Mouse (Mus musculus) forebrain, embryonic 16.5 days (tissue): ENCODE data around the gene U2surp. TPM values are rescaled to one million over a fixed set of nuclear protein-coding genes. Genes with fewer than 3 reads are reported as not detected.

ENCODE experiments used
- ATAC-seq: fragments of 200-750 bp; cut with Nextera tagmentation; 2 replicates; pipeline ENCODE4 v1.8.0; 2017; ENCODE audit warnings: mild to moderate bottlenecking, moderate library complexity
- H3K27ac ChIP-seq: fragments of 300-500 bp; sonication (generic); 2 replicates; pipeline ENCODE4 v1.5.1; 2014; ENCODE audit warnings: low read length, control low read depth
- H3K27me3 ChIP-seq: fragments of 300-500 bp; sonication (generic); replicated peaks from 2 replicates; pipeline ENCODE4 v1.6.1; 2014; ENCODE audit warnings: low read length; ENCODE audit not compliant: control insufficient read depth, insufficient read depth
- H3K36me3 ChIP-seq: fragments of 300-500 bp; sonication (generic); 2 replicates; pipeline ENCODE4 v1.6.1; 2014; ENCODE audit not compliant: control insufficient read depth, insufficient read depth
- H3K4me1 ChIP-seq: fragments of 300-500 bp; sonication (generic); replicated peaks from 2 replicates; pipeline ENCODE4 v1.6.1; 2014; ENCODE audit warnings: low read length; ENCODE audit not compliant: control insufficient read depth, insufficient read depth
- H3K4me2 ChIP-seq: fragments of 300-500 bp; sonication (generic); 2 replicates; pipeline ENCODE4 v1.6.1; 2014; ENCODE audit warnings: mild to moderate bottlenecking, low read length, control low read depth
- H3K4me3 ChIP-seq: fragments of 300-500 bp; sonication (generic); replicated peaks from 2 replicates; pipeline ENCODE4 v1.5.1; 2014; ENCODE audit warnings: mild to moderate bottlenecking, low read length, control low read depth
- H3K9ac ChIP-seq: fragments of 300-500 bp; sonication (generic); replicated peaks from 2 replicates; pipeline ENCODE4 v1.6.1; 2014; ENCODE audit warnings: low read depth, low read length, control low read depth
- H3K9me3 ChIP-seq: fragments of 300-500 bp; sonication (generic); 2 replicates; pipeline ENCODE4 v1.6.1; 2016; ENCODE audit warnings: low read length; ENCODE audit not compliant: control insufficient read depth
- WGBS: fragments of 180-500 bp; shearing (Covaris S2); extraction: QIAGEN DNeasy Blood & Tissue Kit; methylation state at CpG from one replicate; pipeline ENCODE4 v1.1.7; 2014; 5-methylcytosine and 5-hydroxymethylcytosine counted together
- polyA plus RNA-seq: library from polyadenylated mRNA; unstranded; fragments of >200 nt; fragmentation: Nextera tagmentation; extraction: Ambion mirVana; gene quantifications from 2 replicates; pipeline ENCODE4 v1.2.1, GENCODE M21; 2015

The U2surp gene
- 132 and 152 TPM in 2 replicates for polyA plus RNA-seq

DNA sequence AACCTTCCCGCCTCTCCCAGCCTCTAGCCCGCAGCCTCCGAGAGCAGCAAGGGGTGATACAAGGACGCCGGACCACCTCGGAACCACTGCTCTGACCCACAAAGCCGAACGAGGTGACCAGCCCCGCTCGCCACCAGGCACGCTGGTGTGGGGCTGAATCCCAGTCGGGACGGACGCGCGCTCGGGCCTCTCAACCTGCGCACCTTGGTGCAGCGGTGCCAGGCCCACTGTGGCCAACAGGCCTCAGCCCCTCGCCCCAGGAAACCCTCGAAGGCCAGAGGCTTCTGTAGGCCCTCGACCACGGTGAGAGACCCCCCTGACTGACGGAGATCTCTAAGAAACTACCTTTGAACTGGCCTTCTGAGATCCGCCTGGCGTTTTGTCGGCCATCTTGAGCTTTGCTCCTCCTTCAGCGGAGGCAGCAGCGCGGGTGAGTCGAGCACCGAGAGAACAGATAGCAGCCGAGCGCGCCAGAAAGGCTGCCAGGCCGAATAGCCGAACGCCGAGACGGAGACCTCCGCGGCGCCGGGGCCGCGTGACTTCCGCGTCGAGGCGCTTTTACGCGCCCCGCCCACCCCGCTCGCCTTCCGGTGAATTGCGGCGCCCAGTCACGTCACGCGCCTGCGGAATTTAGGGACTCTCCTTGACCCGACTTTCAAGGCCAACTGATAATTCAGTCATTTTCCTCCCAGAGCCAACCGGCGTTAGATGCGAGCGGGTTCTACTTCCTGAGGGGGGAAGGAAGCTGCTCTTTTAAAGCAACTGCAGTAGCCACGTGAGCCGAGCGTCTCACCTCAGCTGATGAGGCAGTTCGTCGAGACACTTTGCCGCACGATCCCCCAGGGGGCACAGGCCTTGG lies at the start of gene U2surp:
U2surp (minus strand) TSS at position 525 of the 859 bp plus-strand sequence.
- H3K27me3 ChIP-seq: no peaks in the 10 kb centered on the region
- no peaks in the 10 kb centered on the region for H3K9me3 ChIP-seq
- no peaks in the 10 kb centered on the region for H3K36me3 ChIP-seq

DNA sequence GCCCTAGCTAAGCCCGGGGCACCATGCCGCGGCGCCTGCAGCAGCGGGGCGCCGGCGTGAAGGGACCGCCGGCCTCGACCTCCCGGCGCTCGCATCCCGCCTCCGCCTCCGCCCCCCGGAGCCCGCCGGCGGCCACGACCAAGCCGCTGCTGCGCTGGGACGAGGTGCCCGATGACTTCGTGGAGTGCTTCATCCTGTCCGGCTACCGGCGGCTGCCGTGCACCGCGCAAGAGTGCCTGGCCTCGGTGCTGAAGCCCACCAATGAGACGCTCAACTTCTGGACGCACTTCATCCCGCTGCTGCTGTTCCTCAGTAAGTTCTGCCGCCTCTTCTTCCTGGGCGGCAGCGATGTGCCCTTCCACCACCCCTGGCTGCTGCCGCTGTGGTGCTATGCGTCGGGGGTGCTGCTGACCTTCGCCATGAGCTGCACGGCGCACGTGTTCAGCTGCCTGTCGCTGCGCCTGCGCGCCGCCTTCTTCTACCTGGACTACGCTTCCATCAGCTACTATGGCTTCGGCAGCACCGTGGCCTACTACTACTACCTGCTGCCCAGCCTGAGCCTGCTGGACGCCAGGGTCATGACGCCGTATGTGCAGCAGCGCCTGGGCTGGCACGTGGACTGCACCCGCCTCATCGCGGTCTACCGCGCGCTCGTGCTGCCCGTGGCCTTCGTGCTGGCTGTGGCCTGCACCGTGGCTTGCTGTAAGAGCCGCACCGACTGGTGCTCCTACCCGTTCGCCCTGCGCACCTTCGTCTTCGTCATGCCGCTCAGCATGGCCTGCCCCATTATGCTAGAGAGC lies 48.3 kb upstream of the U2surp start:
- 13% methylated on average over 77 of the region's 78 CpGs for WGBS
- H3K9me3 ChIP-seq: no peaks in the 10 kb centered on the region
- peak; percentile 70 for ATAC-seq
- peak overlapping the region; percentile 84 for H3K9ac ChIP-seq
- peaks cover 16% of the 10 kb centered on the region for H3K4me1 ChIP-seq
- peak overlapping the region; percentile 89 for H3K4me2 ChIP-seq
- H3K36me3 ChIP-seq: no peaks in the 10 kb centered on the region
- peaks cover 25% of the 10 kb centered on the region for H3K27me3 ChIP-seq
- no peak overlapping the region for H3K27ac ChIP-seq
- H3K4me3 ChIP-seq: peak overlapping the region; percentile 69

More for the DNA sequence above, at the start of gene U2surp:
- peak within 1 kb of the TSS; percentile 86 for H3K27ac ChIP-seq
- H3K9ac ChIP-seq: peak within 1 kb of the TSS; percentile 94
- WGBS: under 1% methylated on average over 74 of the region's 74 CpGs
- peak within 1 kb of the TSS; percentile 99 for H3K4me3 ChIP-seq
- H3K4me2 ChIP-seq: peak within 1 kb of the TSS; percentile 100
- ATAC-seq: peak; percentile 97
- H3K4me1 ChIP-seq: peaks cover 16% of the 10 kb centered on the region

GRCm38 (mm10) chr9:95559059-95559935 lies 47.5 kb upstream of the U2surp start, which contains the start of gene Paqr9:
Gene Paqr9 (plus strand): TSS chr9:95559657.
- WGBS: under 1% methylated on average over 39 of the region's 118 CpGs

GRCm38 (mm10) chr9:95558726-95559058 lies 46.9 kb upstream of the U2surp start:
- 5% methylated on average over 11 of the region's 11 CpGs for WGBS
- Histone ChIP-seq H3K27ac (no peak overlapping the region), H3K27me3 (peaks cover 25% of the 10 kb centered on the region)

More at GRCm38 (mm10) chr9:95559059-95559935, 47.5 kb upstream of the U2surp start, which contains the start of gene Paqr9:
- Histone ChIP-seq H3K4me1 (peaks cover 16% of the 10 kb centered on the region), H3K4me3 (peak within 1 kb of the TSS; percentile 69), H3K4me2 (peak within 1 kb of the TSS; percentile 89), H3K27me3 (peaks cover 25% of the 10 kb centered on the region), H3K9me3 (no peaks in the 10 kb centered on the region), H3K27ac (no peak within 1 kb of the TSS), H3K9ac (peak within 1 kb of the TSS; percentile 84), H3K36me3 (no peaks in the 10 kb centered on the region)
- peak; percentile 76 for ATAC-seq

GRCm38 (mm10) chr9:95557722-95558121 lies 45.9 kb upstream of the U2surp start:
- ATAC-seq: no peak

More at GRCm38 (mm10) chr9:95558726-95559058, 46.9 kb upstream of the U2surp start:
- H3K4me3 ChIP-seq: peak overlapping the region; percentile 69
- H3K36me3 ChIP-seq: no peaks in the 10 kb centered on the region
- peaks cover 16% of the 10 kb centered on the region for H3K4me1 ChIP-seq
- H3K9ac ChIP-seq: peak overlapping the region; percentile 84
- peak overlapping the region; percentile 89 for H3K4me2 ChIP-seq
- no peaks in the 10 kb centered on the region for H3K9me3 ChIP-seq
- no peak for ATAC-seq

GRCm38 (mm10) chr9:95556067-95556512 lies 44.3 kb upstream of the U2surp start:
- Histone ChIP-seq H3K36me3 (no peaks in the 10 kb centered on the region), H3K4me1 (peaks cover 16% of the 10 kb centered on the region), H3K4me3 (no peak overlapping the region), H3K9me3 (no peaks in the 10 kb centered on the region), H3K4me2 (no peak overlapping the region), H3K27me3 (peaks cover 22% of the 10 kb centered on the region), H3K27ac (no peak overlapping the region), H3K9ac (no peak overlapping the region)
- no peak for ATAC-seq
- 96% methylated on average over 4 of the region's 4 CpGs for WGBS

More at GRCm38 (mm10) chr9:95557722-95558121, 45.9 kb upstream of the U2surp start:
- no peak overlapping the region for H3K27ac ChIP-seq
- peaks cover 16% of the 10 kb centered on the region for H3K4me1 ChIP-seq
- no peak overlapping the region for H3K9ac ChIP-seq
- H3K9me3 ChIP-seq: no peaks in the 10 kb centered on the region
- 67% methylated on average over 6 of the region's 6 CpGs for WGBS
- no peaks in the 10 kb centered on the region for H3K36me3 ChIP-seq
- H3K27me3 ChIP-seq: peaks cover 25% of the 10 kb centered on the region
- no peak overlapping the region for H3K4me3 ChIP-seq
- H3K4me2 ChIP-seq: no peak overlapping the region

DNA sequence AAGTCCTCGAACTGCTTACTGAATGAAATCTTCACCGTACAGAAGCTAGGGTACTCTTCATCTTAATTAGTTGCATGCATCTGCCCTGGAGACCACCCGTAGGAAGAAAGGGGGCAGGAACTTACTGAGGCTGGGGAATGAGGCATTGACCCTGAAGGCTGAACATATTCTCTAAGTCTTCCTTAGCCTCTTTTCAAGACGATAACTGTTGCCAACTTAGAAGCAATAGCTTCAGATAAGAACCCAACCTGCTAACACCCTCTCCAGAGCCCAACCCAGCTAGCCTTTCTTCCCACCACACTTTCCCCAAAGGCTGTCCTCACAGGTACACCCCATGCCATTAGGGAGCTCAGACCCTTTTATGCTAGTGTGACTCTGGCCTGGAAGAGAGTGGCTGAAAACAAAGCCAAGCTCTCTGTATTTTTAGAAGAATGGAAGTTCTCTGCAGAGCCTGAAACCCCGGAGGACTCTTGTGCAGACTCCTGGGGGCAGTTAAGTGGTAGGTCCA lies 43.5 kb upstream of the U2surp start:
- Histone ChIP-seq H3K4me2 (no peak overlapping the region), H3K4me3 (no peak overlapping the region), H3K4me1 (peaks cover 8% of the 10 kb centered on the region), H3K36me3 (no peaks in the 10 kb centered on the region), H3K9ac (no peak overlapping the region), H3K27ac (no peak overlapping the region), H3K9me3 (no peaks in the 10 kb centered on the region), H3K27me3 (peaks cover 14% of the 10 kb centered on the region)
- no peak for ATAC-seq
- WGBS: 62% methylated on average over 5 of the region's 5 CpGs
